Mouse (Mus musculus): ENCODE measurements around the gene Map3k7cl. TPM values are rescaled to one million over a fixed set of nuclear protein-coding genes. Genes with fewer than 3 reads are reported as not detected.

The Map3k7cl gene
- polyA plus RNA-seq, 1 experiment from 2014 or later, result 0.10 TPM

- Histone ChIP-seq H3K27ac (no peak overlapping the region), H3K4me3 (no peak overlapping the region), H3K4me2 (no peak overlapping the region), H3K36me3 (replicated peaks) (no peaks in the 10 kb centered on the region), H3K9ac (no peak overlapping the region), H3K4me1 (no peaks in the 10 kb centered on the region), H3K9me3 (no peaks in the 10 kb centered on the region), H3K27me3 (replicated peaks) (no peaks in the 10 kb centered on the region)
- 83% methylated on average over 7 of the region's 7 CpGs for WGBS
- ATAC-seq (replicated peaks), result no peak
Observed at GRCm38 (mm10) chr16:87569576-87570105, 16.5 kb downstream of the Map3k7cl start.

- no peaks in the 10 kb centered on the region for H3K36me3 ChIP-seq (replicated peaks)
- no peak overlapping the region for H3K4me3 ChIP-seq
- H3K4me1 ChIP-seq, result no peaks in the 10 kb centered on the region
- no peaks in the 10 kb centered on the region for H3K9me3 ChIP-seq
- no peak overlapping the region for H3K4me2 ChIP-seq
- H3K9ac ChIP-seq, result no peak overlapping the region
- H3K27me3 ChIP-seq (replicated peaks), result no peaks in the 10 kb centered on the region
- ATAC-seq (replicated peaks), result no peak
- no peak overlapping the region for H3K27ac ChIP-seq
- WGBS, result 71% methylated on average over 7 of the region's 7 CpGs
Observed at GRCm38 (mm10) chr16:87570334-87570733, 17.2 kb downstream of the Map3k7cl start.

GRCm38 (mm10) chr16:87573409-87573808 is 20.3 kb downstream of the Map3k7cl start:
- H3K27me3 ChIP-seq (replicated peaks), result no peaks in the 10 kb centered on the region
- H3K27ac ChIP-seq, result no peak overlapping the region
- H3K4me2 ChIP-seq, result no peak overlapping the region
- H3K9ac ChIP-seq, result no peak overlapping the region
- 84% methylated on average over 5 of the region's 5 CpGs for WGBS
- no peaks in the 10 kb centered on the region for H3K4me1 ChIP-seq
- H3K4me3 ChIP-seq, result no peak overlapping the region
- no peaks in the 10 kb centered on the region for H3K36me3 ChIP-seq (replicated peaks)
- H3K9me3 ChIP-seq, result no peaks in the 10 kb centered on the region
- no peak for ATAC-seq (replicated peaks)

GRCm38 (mm10) chr16:87574160-87574559 is 21.0 kb downstream of the Map3k7cl start:
- no peak overlapping the region for H3K27ac ChIP-seq
- no peak overlapping the region for H3K9ac ChIP-seq
- no peaks in the 10 kb centered on the region for H3K27me3 ChIP-seq (replicated peaks)
- no peak overlapping the region for H3K4me2 ChIP-seq
- no peaks in the 10 kb centered on the region for H3K4me1 ChIP-seq
- H3K36me3 ChIP-seq (replicated peaks), result no peaks in the 10 kb centered on the region
- no peak overlapping the region for H3K4me3 ChIP-seq
- no peak for ATAC-seq (replicated peaks)
- H3K9me3 ChIP-seq, result no peaks in the 10 kb centered on the region
- WGBS, result 85% methylated on average over 5 of the region's 5 CpGs

- 78% methylated on average over 10 of the region's 10 CpGs for WGBS
- Histone ChIP-seq H3K27ac (no peak overlapping the region), H3K9ac (no peak overlapping the region), H3K9me3 (no peaks in the 10 kb centered on the region), H3K4me3 (no peak overlapping the region), H3K36me3 (replicated peaks) (no peaks in the 10 kb centered on the region), H3K4me1 (no peaks in the 10 kb centered on the region; the same call in 1 of the 2 replicates), H3K27me3 (replicated peaks) (no peaks in the 10 kb centered on the region), H3K4me2 (no peak overlapping the region)
- ATAC-seq (replicated peaks), result no peak
Observed at GRCm38 (mm10) chr16:87575600-87575999, 22.5 kb downstream of the Map3k7cl start.

GRCm38 (mm10) chr16:87578881-87579280 is 25.8 kb downstream of the Map3k7cl start:
- H3K4me3 ChIP-seq, result no peak overlapping the region
- no peaks in the 10 kb centered on the region; the same call in 1 of the 2 replicates for H3K4me1 ChIP-seq
- H3K36me3 ChIP-seq (replicated peaks), result no peaks in the 10 kb centered on the region
- no peak overlapping the region for H3K9ac ChIP-seq
- 86% methylated on average over 7 of the region's 7 CpGs for WGBS
- H3K9me3 ChIP-seq, result no peaks in the 10 kb centered on the region
- no peak overlapping the region for H3K4me2 ChIP-seq
- ATAC-seq (replicated peaks), result no peak
- H3K27ac ChIP-seq, result no peak overlapping the region
- no peaks in the 10 kb centered on the region for H3K27me3 ChIP-seq (replicated peaks)

- Histone ChIP-seq H3K4me3 (no peak overlapping the region), H3K4me1 (no peaks in the 10 kb centered on the region; the same call in 1 of the 2 replicates), H3K4me2 (no peak overlapping the region), H3K9me3 (no peaks in the 10 kb centered on the region), H3K36me3 (replicated peaks) (no peaks in the 10 kb centered on the region), H3K9ac (no peak overlapping the region), H3K27ac (no peak overlapping the region), H3K27me3 (replicated peaks) (no peaks in the 10 kb centered on the region)
- WGBS, result 67% methylated on average over 14 of the region's 14 CpGs
- no peak for ATAC-seq (replicated peaks)
Observed at GRCm38 (mm10) chr16:87579462-87579861, 26.3 kb downstream of the Map3k7cl start.

GRCm38 (mm10) chr16:87582776-87583175 is 29.6 kb downstream of the Map3k7cl start:
- H3K9ac ChIP-seq, result no peak overlapping the region
- no peaks in the 10 kb centered on the region; the same call in 1 of the 2 replicates for H3K4me1 ChIP-seq
- no peaks in the 10 kb centered on the region for H3K36me3 ChIP-seq (replicated peaks)
- no peak overlapping the region for H3K27ac ChIP-seq
- H3K9me3 ChIP-seq, result no peaks in the 10 kb centered on the region
- H3K27me3 ChIP-seq (replicated peaks), result no peaks in the 10 kb centered on the region
- WGBS, result 93% methylated on average over 6 of the region's 6 CpGs
- no peak overlapping the region for H3K4me2 ChIP-seq
- ATAC-seq (replicated peaks), result no peak
- H3K4me3 ChIP-seq, result no peak overlapping the region

- WGBS, result 81% methylated on average over 7 of the region's 7 CpGs
- no peak overlapping the region for H3K4me3 ChIP-seq
Observed at GRCm38 (mm10) chr16:87584618-87585017, 31.5 kb downstream of the Map3k7cl start.

GRCm38 (mm10) chr16:87585548-87586262 is 32.6 kb downstream of the Map3k7cl start:
- Histone ChIP-seq H3K9me3 (no peaks in the 10 kb centered on the region), H3K9ac (no peak overlapping the region), H3K4me2 (no peak overlapping the region), H3K36me3 (replicated peaks) (no peaks in the 10 kb centered on the region), H3K27ac (no peak overlapping the region), H3K4me1 (no peaks in the 10 kb centered on the region), H3K27me3 (replicated peaks) (no peaks in the 10 kb centered on the region), H3K4me3 (no peak overlapping the region)
- ATAC-seq (replicated peaks), result no peak
- WGBS, result 91% methylated on average over 8 of the region's 8 CpGs

More at GRCm38 (mm10) chr16:87584618-87585017, 31.5 kb downstream of the Map3k7cl start:
- Histone ChIP-seq H3K9me3 (no peaks in the 10 kb centered on the region), H3K4me1 (no peaks in the 10 kb centered on the region; the same call in 1 of the 2 replicates), H3K27me3 (replicated peaks) (no peaks in the 10 kb centered on the region), H3K4me2 (no peak overlapping the region), H3K36me3 (replicated peaks) (no peaks in the 10 kb centered on the region), H3K27ac (no peak overlapping the region), H3K9ac (no peak overlapping the region)
- ATAC-seq (replicated peaks), result no peak

GRCm38 (mm10) chr16:87587843-87588242 is 34.7 kb downstream of the Map3k7cl start:
- H3K27ac ChIP-seq, result no peak overlapping the region
- no peak for ATAC-seq (replicated peaks)
- no peak overlapping the region for H3K9ac ChIP-seq
- no peak overlapping the region for H3K4me2 ChIP-seq
- no peaks in the 10 kb centered on the region for H3K27me3 ChIP-seq (replicated peaks)
- H3K4me3 ChIP-seq, result no peak overlapping the region
- H3K9me3 ChIP-seq, result no peaks in the 10 kb centered on the region
- no peaks in the 10 kb centered on the region for H3K4me1 ChIP-seq
- no peaks in the 10 kb centered on the region for H3K36me3 ChIP-seq (replicated peaks)
- 55% methylated on average over 8 of the region's 8 CpGs for WGBS

GRCm38 (mm10) chr16:87594145-87594544 is 41.0 kb downstream of the Map3k7cl start:
- Histone ChIP-seq H3K4me2 (no peak overlapping the region), H3K27ac (no peak overlapping the region), H3K4me1 (peaks cover 8% of the 10 kb centered on the region; the same call in 1 of the 2 replicates), H3K4me3 (no peak overlapping the region), H3K27me3 (replicated peaks) (no peaks in the 10 kb centered on the region), H3K36me3 (replicated peaks) (no peaks in the 10 kb centered on the region), H3K9ac (no peak overlapping the region), H3K9me3 (no peaks in the 10 kb centered on the region)
- no peak for ATAC-seq (replicated peaks)
- WGBS, result 68% methylated on average over 10 of the region's 10 CpGs

GRCm38 (mm10) chr16:87595149-87595548 is 42.0 kb downstream of the Map3k7cl start:
- no peaks in the 10 kb centered on the region for H3K9me3 ChIP-seq
- H3K36me3 ChIP-seq (replicated peaks), result no peaks in the 10 kb centered on the region
- peaks cover 8% of the 10 kb centered on the region; the same call in 1 of the 2 replicates for H3K4me1 ChIP-seq
- no peak overlapping the region for H3K9ac ChIP-seq
- no peaks in the 10 kb centered on the region for H3K27me3 ChIP-seq (replicated peaks)
- H3K4me2 ChIP-seq, result no peak overlapping the region
- no peak overlapping the region for H3K4me3 ChIP-seq
- WGBS, result 77% methylated on average over 11 of the region's 12 CpGs
- ATAC-seq (replicated peaks), result no peak
- no peak overlapping the region for H3K27ac ChIP-seq
